Mouse (Mus musculus): ENCODE measurements around the gene Rassf6. TPM values are rescaled to one million over a fixed set of nuclear protein-coding genes. Genes with fewer than 3 reads are reported as not detected.

Rassf6 gene
- polyA plus RNA-seq, 1 experiment, result 4.6 TPM

GRCm38 (mm10) chr5:90561721-90562275, 78.7 kb downstream of the Rassf6 start:
- Histone ChIP-seq H3K27ac (ENCODE audit: insufficient read depth, low read length) (no peak overlapping the region), H3K4me1 (ENCODE audit: control insufficient read depth, insufficient read depth, low read length) (no peaks in the 10 kb centered on the region), H3K4me3 (ENCODE audit: insufficient read depth, low read length) (no peak overlapping the region)
- TF ChIP-seq POLR2A (IDR thresholded peaks at IDR 0.05; ENCODE audit: low read depth, low read length) (no peak), CTCF (IDR thresholded peaks at IDR 0.05; ENCODE audit: borderline replicate concordance, insufficient read depth, low read length) (no peak)

- TF ChIP-seq POLR2A (IDR thresholded peaks at IDR 0.05; ENCODE audit: low read depth, low read length), result no peak
- TF ChIP-seq CTCF (IDR thresholded peaks at IDR 0.05; ENCODE audit: borderline replicate concordance, insufficient read depth, low read length), result no peak
- H3K4me1 ChIP-seq (ENCODE audit: control insufficient read depth, insufficient read depth, low read length), result no peaks in the 10 kb centered on the region
- no peak within 1 kb of the TSS for H3K4me3 ChIP-seq (ENCODE audit: insufficient read depth, low read length)
- no peak within 1 kb of the TSS for H3K27ac ChIP-seq (ENCODE audit: insufficient read depth, low read length)
Measured at GRCm38 (mm10) chr5:90560743-90561142, 79.7 kb downstream of the Rassf6 start, which contains the start of gene 5830473C10Rik. 5830473C10Rik (plus strand) TSS chr5:90561107.

- Histone ChIP-seq H3K27ac (ENCODE audit: insufficient read depth, low read length) (no peak overlapping the region), H3K4me1 (ENCODE audit: control insufficient read depth, insufficient read depth, low read length) (no peaks in the 10 kb centered on the region), H3K4me3 (ENCODE audit: insufficient read depth, low read length) (no peak overlapping the region)
- no peak for TF ChIP-seq CTCF (IDR thresholded peaks at IDR 0.05; ENCODE audit: borderline replicate concordance, insufficient read depth, low read length)
- TF ChIP-seq POLR2A (IDR thresholded peaks at IDR 0.05; ENCODE audit: low read depth, low read length), result no peak
Measured at GRCm38 (mm10) chr5:90556052-90556451, 84.4 kb downstream of the Rassf6 start.

Other genes starting within 250 kb of the Rassf6 start
- not detected in 2 replicates for gene Alb, start 179.8 kb downstream of the Rassf6 start, polyA plus RNA-seq (2011; ENCODE audit: insufficient read length, low read depth, missing spikeins)
- gene Afp, start 149.9 kb downstream of the Rassf6 start, polyA plus RNA-seq (2011; ENCODE audit: insufficient read length, low read depth, missing spikeins), result not detected in 2 replicates
- gene Afm, start 121.7 kb downstream of the Rassf6 start, polyA plus RNA-seq (2011; ENCODE audit: insufficient read length, low read depth, missing spikeins), result not detected in 2 replicates
- gene 5830473C10Rik, start 79.5 kb downstream of the Rassf6 start, polyA plus RNA-seq (2011; ENCODE audit: insufficient read length, low read depth, missing spikeins), result not detected in 2 replicates
- 61.8 and 135 TPM in 2 replicates for gene Cxcl5, start 118.7 kb upstream of the Rassf6 start, polyA plus RNA-seq (2011; ENCODE audit: insufficient read length, low read depth, missing spikeins)
- gene Ppbp, start 127.9 kb upstream of the Rassf6 start, polyA plus RNA-seq (2011; ENCODE audit: insufficient read length, low read depth, missing spikeins), result 23.5 and 40.7 TPM in 2 replicates
- 3.6 TPM in 1 of 2 replicates, not detected in the other for gene Pf4, start 131.8 kb upstream of the Rassf6 start, polyA plus RNA-seq (2011; ENCODE audit: insufficient read length, low read depth, missing spikeins)
- gene Cxcl3, start 145.4 kb upstream of the Rassf6 start, polyA plus RNA-seq (2011; ENCODE audit: insufficient read length, low read depth, missing spikeins), result 2.5 and 2.8 TPM in 2 replicates
- gene Cxcl15, start 153.9 kb upstream of the Rassf6 start, polyA plus RNA-seq (2011; ENCODE audit: insufficient read length, low read depth, missing spikeins), result 0.85 and 3.5 TPM in 2 replicates